Mouse (Mus musculus) liver, embryonic 14.5 days (tissue): Measurements from ENCODE around the gene Ppp5c.

Experiments
- CTCF ChIP-seq: IDR thresholded peaks from 2 replicates; pipeline ENCODE4 v1.5.1; 2016; ENCODE audit warnings: antibody characterized with exemption, low read depth, control low read depth
- EP300 ChIP-seq: IDR thresholded peaks from 2 replicates; pipeline ENCODE4 v1.6.1; 2016; ENCODE audit warnings: antibody characterized with exemption, low read depth

- TF ChIP-seq CTCF (no peak), EP300 (no peak)
These were observed 5.5 kb downstream of the Ppp5c start for GRCm38 (mm10) chr7:17022176-17022575.
